Mouse (Mus musculus) G1E (cell line): Measurements from ENCODE around the gene Trim33.

Experiments
- CTCF ChIP-seq: IDR thresholded peaks from 2 replicates; pipeline ENCODE4 v1.5.1; 2012; ENCODE audit warnings: low read depth, low read length, inconsistent platforms, mixed read lengths
- GATA1 ChIP-seq: IDR thresholded peaks from 2 replicates; pipeline ENCODE4 v1.6.1; 2012; ENCODE audit warnings: borderline replicate concordance, low read length, inconsistent platforms, mixed read lengths
- GATA2 ChIP-seq: IDR thresholded peaks from 2 replicates; pipeline ENCODE4 v1.6.1; 2012; ENCODE audit warnings: low read depth, low read length, inconsistent platforms, borderline replicate concordance
- POLR2AphosphoS5 ChIP-seq: IDR thresholded peaks from 2 replicates; pipeline ENCODE4 v1.6.1; 2012; ENCODE audit warnings: low read depth, low read length, inconsistent platforms; ENCODE audit not compliant: insufficient replicate concordance
- TAL1 ChIP-seq: conservative IDR thresholded peaks from 2 replicates; pipeline ENCODE4 v1.6.1; 2012; ENCODE audit warnings: low read depth, low read length, inconsistent platforms, mixed read lengths

- TF ChIP-seq CTCF: no peak
- no peak for TF ChIP-seq GATA1
- no peak for TF ChIP-seq GATA2
- TF ChIP-seq TAL1: no peak
- no peak for TF ChIP-seq POLR2AphosphoS5
Observed at GRCm38 (mm10) chr3:103394121-103394520, 115.0 kb downstream of the Trim33 start.
